Mouse (Mus musculus): Measurements from ENCODE around the gene Rps11.
"Not testable (repeated sequence)": the region's sequence is repeated elsewhere in the genome, so short reads cannot be mapped to it uniquely, and the experiment has no call there.

Rps11 gene

GRCm38 (mm10) chr7:45110089-45110488 is 14.2 kb downstream of the Rps11 start:
- DNase-seq (ENCODE audit: low read depth): not testable (repeated sequence)

DNA sequence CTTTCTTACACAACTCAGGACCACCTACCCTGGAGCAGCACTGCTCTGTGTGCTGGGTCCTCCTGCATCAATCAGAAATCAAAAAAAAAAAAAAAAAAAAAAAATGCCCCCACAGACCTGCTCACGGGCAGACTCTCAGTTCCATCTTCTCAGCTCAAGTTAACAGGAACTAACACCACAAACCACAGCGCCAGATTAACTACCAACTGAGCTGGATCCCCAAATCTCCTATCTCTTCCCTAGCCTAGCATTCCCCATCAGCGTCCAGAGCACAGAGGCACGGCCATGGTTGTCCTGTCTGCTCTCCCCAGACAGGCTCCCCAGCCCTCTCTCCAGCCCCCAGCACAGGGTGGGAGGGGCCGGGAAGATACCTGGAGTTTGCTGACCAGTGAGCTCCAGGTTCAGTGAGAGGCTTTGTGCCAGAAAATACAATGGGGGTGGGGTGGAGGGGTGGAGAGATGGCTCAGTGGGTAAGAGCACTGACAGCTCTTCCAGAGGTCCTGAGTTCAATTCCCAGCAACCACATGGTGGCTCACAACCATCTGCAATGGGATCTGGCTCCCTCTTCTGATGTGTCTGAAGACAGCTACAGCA is 17.1 kb downstream of the Rps11 start:
- DNase-seq (ENCODE audit: low read depth): no peak

DNA sequence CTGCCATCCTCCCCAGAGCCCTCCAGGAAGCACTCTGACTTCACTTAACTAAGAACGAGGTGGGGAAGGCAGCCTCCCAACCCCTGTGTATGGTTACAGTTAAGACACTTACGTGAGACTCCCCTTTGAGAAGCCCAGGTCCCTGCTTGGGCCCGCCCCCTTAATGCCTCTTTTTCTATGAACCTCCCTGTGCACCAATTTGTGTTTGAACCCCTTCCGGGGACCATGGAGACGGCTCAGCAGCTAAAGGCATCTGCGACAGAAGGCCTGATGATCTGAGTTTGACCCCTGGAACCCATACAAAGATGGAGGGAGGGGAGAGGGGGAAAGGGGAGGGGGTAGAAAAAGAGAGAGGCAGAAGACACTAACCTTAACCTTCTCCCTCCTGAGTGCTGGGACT is 17.8 kb downstream of the Rps11 start:
- DNase-seq (ENCODE audit: low read depth): no peak

GRCm38 (mm10) chr7:45105491-45105890 is 18.7 kb downstream of the Rps11 start:
- DNase-seq (ENCODE audit: low read depth): no peak

DNA sequence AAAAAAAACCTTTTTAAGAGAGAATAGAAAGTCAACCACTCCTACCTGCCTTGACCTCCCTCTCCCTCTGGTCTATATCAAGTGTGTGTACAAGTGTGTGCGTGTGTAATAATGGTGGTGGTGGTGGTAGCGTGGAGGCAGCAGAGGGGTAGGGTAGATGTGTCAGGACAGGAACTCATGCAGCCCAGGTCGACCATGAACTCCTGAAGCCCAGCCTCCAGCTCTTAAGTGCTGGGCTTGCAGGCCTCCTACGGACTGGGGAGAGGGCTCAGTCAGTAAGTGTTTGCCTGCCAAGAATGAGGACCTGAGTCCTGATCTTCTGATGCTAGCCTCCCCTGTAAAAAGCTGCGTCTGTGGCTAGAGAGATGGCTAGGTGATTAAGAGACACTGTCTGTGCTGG is 19.3 kb downstream of the Rps11 start:
- DNase-seq (ENCODE audit: low read depth): no peak

GRCm38 (mm10) chr7:45103652-45104180 is 20.5 kb downstream of the Rps11 start, which contains the start of gene Fcgrt:
Gene Fcgrt, minus strand, starts transcription at chr7:45103851.
- DNase-seq (ENCODE audit: low read depth): no peak

- no peak for DNase-seq (ENCODE audit: low read depth)
Observed at GRCm38 (mm10) chr7:45102940-45103585, 21.2 kb downstream of the Rps11 start.

GRCm38 (mm10) chr7:45102441-45102840 is 21.8 kb downstream of the Rps11 start:
- DNase-seq (ENCODE audit: low read depth): no peak

DNA sequence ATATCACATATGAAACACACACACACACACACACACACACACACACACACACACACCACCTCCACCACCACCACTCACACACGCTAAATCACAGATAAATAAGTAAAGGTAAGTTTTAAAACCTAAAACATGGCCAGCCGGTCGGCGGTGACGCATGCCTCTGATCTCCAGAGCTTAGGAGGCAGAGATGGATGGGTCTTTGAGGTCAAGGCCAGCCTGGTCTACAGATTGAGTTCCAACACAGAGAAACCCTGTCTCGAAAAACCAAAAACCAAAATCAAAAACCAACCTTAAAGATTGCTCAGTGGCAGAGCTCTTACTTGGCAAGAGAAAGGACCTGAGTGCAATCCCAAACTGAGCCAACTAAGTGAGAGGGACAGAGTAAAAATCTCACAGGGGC is 24.2 kb downstream of the Rps11 start:
- DNase-seq (ENCODE audit: low read depth): no peak

- DNase-seq (ENCODE audit: low read depth): no peak
Observed at GRCm38 (mm10) chr7:45098541-45099240, 25.5 kb downstream of the Rps11 start.

GRCm38 (mm10) chr7:45097479-45097878 is 26.8 kb downstream of the Rps11 start:
- no peak for DNase-seq (ENCODE audit: low read depth)

GRCm38 (mm10) chr7:45095965-45096364 is 28.3 kb downstream of the Rps11 start:
- DNase-seq (ENCODE audit: low read depth): not testable (repeated sequence)

- no peak for DNase-seq (ENCODE audit: low read depth)
Observed at GRCm38 (mm10) chr7:45095367-45095766, 28.9 kb downstream of the Rps11 start.

DNA sequence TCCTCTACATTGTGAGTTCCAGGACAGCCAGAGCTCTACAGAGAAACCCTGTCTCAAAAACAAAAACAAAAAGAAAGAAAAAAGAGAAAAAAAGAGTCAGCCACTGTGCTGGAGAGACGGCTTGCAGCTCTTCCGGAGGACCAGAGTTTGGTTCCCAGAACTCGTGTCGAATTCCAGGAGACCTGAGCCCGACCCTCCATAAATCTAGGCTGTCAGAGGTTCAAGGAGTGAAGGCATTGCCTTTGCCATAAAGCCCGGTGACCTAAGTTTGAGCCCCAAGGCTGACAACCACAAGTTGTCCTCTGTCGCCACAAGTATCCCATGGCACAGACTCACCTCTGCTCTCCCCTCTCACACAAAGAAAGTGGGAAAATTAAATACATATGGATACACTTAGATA is 30.1 kb downstream of the Rps11 start:
- no peak for DNase-seq (ENCODE audit: low read depth)

DNA sequence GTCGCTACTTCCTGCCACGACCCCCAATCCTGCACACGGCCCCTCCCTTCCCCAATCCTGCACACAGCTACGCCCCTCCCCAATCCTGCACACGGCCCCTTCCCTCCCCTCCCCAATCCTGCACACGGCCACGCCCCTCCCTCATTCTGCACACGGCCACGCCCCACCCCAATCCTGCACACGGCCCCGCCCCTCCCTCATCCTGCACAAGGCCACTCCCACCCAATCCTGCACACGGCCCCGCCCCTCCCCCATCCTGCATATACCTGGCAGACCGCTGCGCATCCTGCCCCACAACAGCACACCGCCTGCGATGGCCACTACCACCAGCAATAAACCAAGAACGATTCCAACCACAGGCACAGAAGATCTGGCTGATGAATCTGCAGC is 30.7 kb downstream of the Rps11 start:
- no peak for DNase-seq (ENCODE audit: low read depth)

DNA sequence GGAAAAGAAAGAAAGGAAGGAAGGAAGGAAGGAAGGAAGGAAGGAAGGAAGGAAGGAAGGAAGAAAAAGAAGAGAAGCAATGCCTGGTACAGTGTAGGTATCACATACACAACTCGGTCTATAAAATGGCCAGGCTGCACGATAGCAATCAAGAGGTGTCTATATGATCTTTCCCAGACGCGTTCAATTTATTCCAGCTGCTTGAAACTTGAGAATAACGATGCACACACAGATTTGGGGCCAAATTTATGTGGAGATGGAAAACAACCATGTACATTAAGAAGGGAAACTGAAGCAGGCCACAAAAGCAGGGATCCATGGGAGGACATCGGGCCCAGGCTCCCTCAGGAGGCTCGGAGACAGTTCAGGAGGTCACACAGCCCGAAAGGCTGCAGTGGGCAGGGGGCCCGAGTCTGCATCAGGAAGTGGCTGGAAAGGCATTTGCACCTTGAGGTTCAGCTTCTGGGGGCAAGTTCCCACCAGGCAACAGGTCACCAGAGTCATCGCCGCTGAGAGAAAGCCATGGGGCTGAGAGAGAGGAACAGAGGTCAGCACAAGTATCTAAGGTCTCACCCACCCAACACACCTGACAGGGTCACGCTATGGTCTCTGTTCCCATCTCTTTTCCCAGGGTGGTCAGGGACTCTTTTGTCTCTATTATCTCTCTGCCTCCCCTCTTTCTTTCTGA is 31.3 kb downstream of the Rps11 start:
- DNase-seq (ENCODE audit: low read depth): no peak

DNA sequence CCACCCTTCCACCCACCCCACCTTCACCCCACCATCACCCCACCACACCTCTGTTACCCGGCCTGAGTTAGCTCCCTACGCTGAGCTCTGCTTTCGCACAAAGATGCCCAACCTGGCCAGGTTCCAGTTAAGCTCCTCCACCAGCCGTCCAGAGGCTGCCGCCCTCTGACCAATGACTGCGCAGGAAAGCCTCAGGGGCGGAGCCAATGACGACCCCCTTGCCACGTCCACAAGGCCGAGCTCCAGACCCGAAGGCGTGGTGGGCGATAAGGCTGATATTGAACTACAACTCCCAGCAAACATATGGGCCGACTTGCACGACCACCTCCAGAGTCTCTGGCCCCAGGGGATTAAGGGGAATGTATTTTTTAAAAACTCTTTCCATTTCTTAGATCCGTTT is 32.2 kb downstream of the Rps11 start, which contains the start of gene Rcn3:
TSS of gene Rcn3 (minus strand) at position 174 of the 400 bp plus-strand sequence.
- no peak for DNase-seq (ENCODE audit: low read depth)

DNA sequence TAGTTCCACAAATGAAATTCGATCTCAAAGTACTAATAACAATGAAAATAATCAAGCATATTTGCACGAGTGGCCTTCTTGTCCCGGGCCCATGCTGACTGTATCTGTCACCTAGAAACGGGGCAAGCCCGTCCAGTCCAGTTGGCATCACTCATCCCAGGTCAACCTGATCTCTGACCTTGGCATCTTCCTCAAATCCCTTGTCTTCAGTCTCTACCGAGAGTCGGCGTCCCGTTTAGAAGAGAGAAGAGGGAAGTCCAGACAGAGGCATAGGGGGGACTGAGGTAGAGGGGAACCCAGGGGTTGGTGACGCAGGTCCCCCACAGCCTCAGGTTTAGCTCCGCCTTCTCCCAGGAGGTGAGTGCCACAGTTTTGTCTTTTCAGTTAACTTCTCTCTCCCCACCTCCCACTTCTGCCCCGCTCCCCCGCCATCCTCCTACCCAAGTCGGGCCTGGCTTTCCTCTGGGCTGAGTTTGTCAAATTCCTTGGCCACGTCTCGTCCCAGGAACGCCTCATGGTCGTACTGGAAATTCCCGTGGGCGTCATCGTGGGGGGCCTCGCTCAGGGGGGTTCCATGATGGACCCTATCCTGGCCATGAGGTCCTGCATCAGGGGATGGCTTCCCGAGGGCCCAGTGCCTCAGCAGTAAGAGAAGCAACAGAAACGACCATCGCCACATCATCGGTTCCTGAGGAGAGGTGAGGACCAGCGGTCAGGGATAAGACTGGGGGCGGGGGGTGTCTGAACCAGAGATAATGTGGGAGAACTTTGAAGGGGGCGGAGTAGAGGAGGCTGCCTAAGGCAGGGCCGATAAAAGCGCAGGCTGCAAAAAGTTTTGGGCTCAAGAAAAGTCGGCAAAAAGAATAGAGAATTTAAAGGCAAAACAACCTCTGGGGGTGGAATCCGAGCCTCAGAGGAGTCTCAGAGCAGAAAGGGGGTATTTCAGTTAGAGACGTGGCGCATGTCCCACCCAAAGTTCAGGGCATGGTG is 32.9 kb downstream of the Rps11 start:
- no peak for DNase-seq (ENCODE audit: low read depth)

GRCm38 (mm10) chr7:45090251-45090977 is 33.8 kb downstream of the Rps11 start:
- DNase-seq (ENCODE audit: low read depth): no peak

- DNase-seq (ENCODE audit: low read depth): no peak
Observed at GRCm38 (mm10) chr7:45088597-45088996, 35.6 kb downstream of the Rps11 start.

DNA sequence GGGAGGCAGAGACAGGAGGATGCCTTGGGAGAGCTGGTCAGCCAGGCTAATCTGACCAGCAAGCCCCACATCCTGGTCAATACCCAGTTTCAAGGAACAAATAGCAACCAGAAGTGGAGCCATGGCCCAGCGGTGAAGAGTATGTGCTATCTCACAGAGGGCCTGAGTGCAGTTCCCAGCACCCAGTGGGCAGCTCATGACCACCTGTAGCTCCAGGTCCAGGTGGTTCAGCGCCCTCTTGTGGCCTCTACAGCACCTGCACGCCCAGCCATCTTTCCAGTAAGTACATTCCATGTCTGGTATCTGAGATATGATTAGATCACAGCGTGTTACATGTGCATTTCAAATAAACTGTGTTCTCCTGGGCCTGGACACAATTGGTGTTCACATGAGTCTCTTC is 38.2 kb downstream of the Rps11 start:
- DNase-seq (ENCODE audit: low read depth): no peak
